Mouse (Mus musculus) hindbrain, embryonic 12.5 days (tissue): Measurements from ENCODE around the gene Bcl9. TPM values are rescaled to one million over a fixed set of nuclear protein-coding genes. Genes with fewer than 3 reads are reported as not detected.

ENCODE experiments used
- ATAC-seq: fragments of 200-750 bp; cut with Nextera tagmentation; 2 replicates; pipeline ENCODE4 v1.8.0; 2017; ENCODE audit warnings: moderate TSS enrichment; ENCODE audit not compliant: low FRiP score
- H3K27ac ChIP-seq: fragments of 300-500 bp; sonication (generic); 2 replicates; pipeline ENCODE4 v1.5.1; 2016; ENCODE audit warnings: mild to moderate bottlenecking
- H3K27me3 ChIP-seq: fragments of 300-500 bp; sonication (generic); 2 replicates; pipeline ENCODE4 v1.6.1; 2016; ENCODE audit warnings: mild to moderate bottlenecking
- H3K36me3 ChIP-seq: fragments of 300-500 bp; sonication (generic); 2 replicates; pipeline ENCODE4 v1.6.1; 2016; ENCODE audit warnings: mild to moderate bottlenecking
- H3K4me1 ChIP-seq: fragments of 300-500 bp; sonication (generic); 2 replicates; pipeline ENCODE4 v1.6.1; 2016
- H3K4me2 ChIP-seq: fragments of 300-500 bp; sonication (generic); replicated peaks from 2 replicates; pipeline ENCODE4 v1.6.1; 2016; ENCODE audit warnings: mild to moderate bottlenecking
- H3K4me3 ChIP-seq: fragments of 300-500 bp; sonication (generic); 2 replicates; pipeline ENCODE4 v1.5.1; 2016; ENCODE audit warnings: mild to moderate bottlenecking
- H3K9ac ChIP-seq: fragments of 300-500 bp; sonication (generic); 2 replicates; pipeline ENCODE4 v1.6.1; 2016; ENCODE audit warnings: mild to moderate bottlenecking, moderate library complexity
- H3K9me3 ChIP-seq: fragments of 300-500 bp; sonication (generic); replicated peaks from 2 replicates; pipeline ENCODE4 v1.6.1; 2016; ENCODE audit warnings: mild to moderate bottlenecking
- WGBS: fragments of 180-500 bp; shearing (Covaris S2); methylation state at CpG from one replicate; pipeline ENCODE4 v1.1.7; 2016; 5-methylcytosine and 5-hydroxymethylcytosine counted together
- polyA plus RNA-seq: library from polyadenylated mRNA; unstranded; fragments of >200 nt; fragmentation: Nextera tagmentation; extraction: Ambion mirVana; gene quantifications from 2 replicates; pipeline ENCODE4 v1.2.1, GENCODE M21; 2016

Bcl9 gene
- polyA plus RNA-seq, 1 experiment from 2014 or later: 82.3 TPM

GRCm38 (mm10) chr3:97284878-97285277 is 12.8 kb downstream of the Bcl9 start:
- 89% methylated on average over 4 of the region's 4 CpGs for WGBS
- H3K4me2 ChIP-seq: no peak overlapping the region
- ATAC-seq: no peak
- H3K36me3 ChIP-seq: peaks cover 8% of the 10 kb centered on the region
- no peak overlapping the region for H3K9ac ChIP-seq
- no peaks in the 10 kb centered on the region for H3K4me1 ChIP-seq
- H3K4me3 ChIP-seq: no peak overlapping the region
- no peaks in the 10 kb centered on the region for H3K27me3 ChIP-seq
- H3K9me3 ChIP-seq: no peaks in the 10 kb centered on the region
- no peak overlapping the region for H3K27ac ChIP-seq

- 84% methylated on average over 9 of the region's 9 CpGs for WGBS
- no peak for ATAC-seq
- no peak overlapping the region for H3K9ac ChIP-seq
- no peaks in the 10 kb centered on the region for H3K9me3 ChIP-seq
- H3K36me3 ChIP-seq: peaks cover 8% of the 10 kb centered on the region
- no peaks in the 10 kb centered on the region for H3K27me3 ChIP-seq
- H3K4me3 ChIP-seq: no peak overlapping the region
- H3K27ac ChIP-seq: no peak overlapping the region
- H3K4me1 ChIP-seq: no peaks in the 10 kb centered on the region
- no peak overlapping the region for H3K4me2 ChIP-seq
Observed at GRCm38 (mm10) chr3:97284056-97284455, 13.7 kb downstream of the Bcl9 start.

DNA sequence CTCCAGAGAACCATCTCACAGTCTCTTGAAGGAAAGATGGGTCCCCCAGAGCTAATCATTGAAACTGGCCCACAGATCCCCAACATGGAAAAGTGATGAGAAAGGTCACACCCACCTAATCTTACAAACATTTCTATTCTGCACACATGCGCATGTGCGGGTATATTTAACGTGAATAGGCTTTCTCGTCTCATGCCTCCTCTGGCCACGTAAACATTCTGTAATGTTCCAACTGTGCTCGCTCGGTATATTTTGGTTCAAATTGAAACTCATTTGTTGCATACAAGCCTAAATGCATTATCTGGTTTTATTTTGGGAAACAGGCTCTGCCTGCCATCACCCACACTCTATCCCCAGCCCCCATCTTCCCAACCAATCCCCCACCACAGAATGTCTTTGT is 16.3 kb downstream of the Bcl9 start:
- H3K36me3 ChIP-seq: peaks cover 8% of the 10 kb centered on the region
- no peak overlapping the region for H3K4me2 ChIP-seq
- no peak overlapping the region for H3K4me3 ChIP-seq
- ATAC-seq: no peak
- H3K9me3 ChIP-seq: no peaks in the 10 kb centered on the region
- H3K27ac ChIP-seq: no peak overlapping the region
- H3K9ac ChIP-seq: no peak overlapping the region
- H3K4me1 ChIP-seq: no peaks in the 10 kb centered on the region
- WGBS: 93% methylated on average over 7 of the region's 7 CpGs
- H3K27me3 ChIP-seq: no peaks in the 10 kb centered on the region

- Histone ChIP-seq H3K36me3 (peaks cover 2% of the 10 kb centered on the region; the same call in 1 of the 2 replicates), H3K9me3 (no peaks in the 10 kb centered on the region), H3K4me3 (no peak overlapping the region), H3K4me1 (0 out of 2 replicates have a peak, but pooled peaks cover 3% of the 10 kb centered on the region), H3K27ac (no peak overlapping the region), H3K9ac (no peak overlapping the region), H3K27me3 (no peaks in the 10 kb centered on the region), H3K4me2 (no peak overlapping the region)
- WGBS: 84% methylated on average over 5 of the region's 5 CpGs
- ATAC-seq: no peak
Observed at GRCm38 (mm10) chr3:97275708-97276107, 22.0 kb downstream of the Bcl9 start.

- 84% methylated on average over 15 of the region's 15 CpGs for WGBS
- Histone ChIP-seq H3K27ac (no peak overlapping the region), H3K36me3 (peaks cover 2% of the 10 kb centered on the region; the same call in 1 of the 2 replicates), H3K4me3 (no peak overlapping the region), H3K9me3 (no peaks in the 10 kb centered on the region), H3K9ac (no peak overlapping the region), H3K4me2 (no peak overlapping the region), H3K4me1 (0 out of 2 replicates have a peak, but pooled peaks cover 3% of the 10 kb centered on the region), H3K27me3 (no peaks in the 10 kb centered on the region)
- ATAC-seq: no peak
Observed at GRCm38 (mm10) chr3:97274516-97275230, 23.0 kb downstream of the Bcl9 start.

GRCm38 (mm10) chr3:97273876-97274275 is 23.8 kb downstream of the Bcl9 start:
- WGBS: 90% methylated on average over 5 of the region's 5 CpGs
- H3K36me3 ChIP-seq: peaks cover 2% of the 10 kb centered on the region; the same call in 1 of the 2 replicates
- no peak overlapping the region for H3K9ac ChIP-seq
- no peak overlapping the region for H3K4me3 ChIP-seq
- no peak for ATAC-seq
- no peaks in the 10 kb centered on the region for H3K9me3 ChIP-seq
- H3K27ac ChIP-seq: no peak overlapping the region
- no peaks in the 10 kb centered on the region for H3K27me3 ChIP-seq
- 0 out of 2 replicates have a peak, but pooled peaks cover 3% of the 10 kb centered on the region for H3K4me1 ChIP-seq
- H3K4me2 ChIP-seq: no peak overlapping the region

- Histone ChIP-seq H3K4me3 (no peak overlapping the region), H3K9ac (no peak overlapping the region; the same call in 1 of the 2 replicates), H3K27ac (no peak overlapping the region), H3K9me3 (no peaks in the 10 kb centered on the region), H3K4me2 (no peak overlapping the region), H3K36me3 (no peaks in the 10 kb centered on the region), H3K27me3 (no peaks in the 10 kb centered on the region), H3K4me1 (no peaks in the 10 kb centered on the region)
- 85% methylated on average over 15 of the region's 15 CpGs for WGBS
- no peak for ATAC-seq
Observed at GRCm38 (mm10) chr3:97265667-97266415, 31.9 kb downstream of the Bcl9 start.

- H3K27ac ChIP-seq: no peak overlapping the region
- WGBS: 86% methylated on average over 1 of the region's 1 CpGs
- ATAC-seq: no peak
Observed at GRCm38 (mm10) chr3:97262235-97262634, 35.5 kb downstream of the Bcl9 start.

GRCm38 (mm10) chr3:97255706-97256339 is 41.9 kb downstream of the Bcl9 start:
- Histone ChIP-seq H3K4me2 (no peak overlapping the region), H3K27me3 (no peaks in the 10 kb centered on the region), H3K36me3 (peaks cover 3% of the 10 kb centered on the region; the same call in 1 of the 2 replicates), H3K9me3 (no peaks in the 10 kb centered on the region), H3K27ac (no peak overlapping the region), H3K9ac (no peak overlapping the region), H3K4me3 (no peak overlapping the region), H3K4me1 (peaks cover 31% of the 10 kb centered on the region)
- 34% methylated on average over 9 of the region's 9 CpGs for WGBS
- peak; percentile 52; the same call in 1 of the 2 replicates for ATAC-seq

More at GRCm38 (mm10) chr3:97262235-97262634, 35.5 kb downstream of the Bcl9 start:
- Histone ChIP-seq H3K9ac (no peak overlapping the region), H3K27me3 (no peaks in the 10 kb centered on the region), H3K4me1 (no peaks in the 10 kb centered on the region), H3K9me3 (no peaks in the 10 kb centered on the region), H3K36me3 (peaks cover 3% of the 10 kb centered on the region; the same call in 1 of the 2 replicates), H3K4me2 (no peak overlapping the region), H3K4me3 (no peak overlapping the region)

DNA sequence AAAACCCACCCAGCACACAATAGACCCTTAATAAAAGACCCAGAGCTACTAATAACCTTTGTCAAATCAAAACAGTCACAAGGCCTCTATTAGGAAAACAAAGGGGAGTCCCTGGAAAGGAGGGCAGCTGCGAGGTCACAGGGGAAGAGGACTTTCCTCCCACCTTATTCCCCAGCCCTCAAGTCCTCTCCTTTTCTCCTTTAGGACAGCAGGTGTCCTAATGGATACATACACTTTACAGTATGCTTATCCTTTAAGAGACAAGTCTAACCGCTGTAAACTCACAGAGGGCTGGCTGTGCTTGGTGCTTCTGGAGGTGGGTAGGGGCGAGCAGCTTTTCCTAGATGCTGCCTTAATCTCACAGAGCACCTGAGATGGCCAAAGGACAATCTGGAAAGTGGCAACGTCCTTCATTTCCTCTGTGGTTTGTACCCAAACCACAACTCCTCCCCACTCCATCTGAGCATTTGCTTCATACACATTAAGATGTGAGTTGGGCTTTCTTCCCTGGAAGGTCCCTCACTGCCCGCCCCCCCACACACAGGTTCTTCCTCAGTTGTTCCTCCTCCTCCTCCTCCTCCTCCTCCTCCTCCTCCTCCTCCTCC is 42.8 kb downstream of the Bcl9 start:
- no peak for ATAC-seq
- Histone ChIP-seq H3K27ac (no peak overlapping the region), H3K4me1 (peaks cover 31% of the 10 kb centered on the region), H3K27me3 (no peaks in the 10 kb centered on the region), H3K9ac (no peak overlapping the region), H3K4me3 (no peak overlapping the region), H3K36me3 (peaks cover 3% of the 10 kb centered on the region; the same call in 1 of the 2 replicates), H3K9me3 (no peaks in the 10 kb centered on the region), H3K4me2 (no peak overlapping the region)
- WGBS: 5% methylated on average over 5 of the region's 5 CpGs

DNA sequence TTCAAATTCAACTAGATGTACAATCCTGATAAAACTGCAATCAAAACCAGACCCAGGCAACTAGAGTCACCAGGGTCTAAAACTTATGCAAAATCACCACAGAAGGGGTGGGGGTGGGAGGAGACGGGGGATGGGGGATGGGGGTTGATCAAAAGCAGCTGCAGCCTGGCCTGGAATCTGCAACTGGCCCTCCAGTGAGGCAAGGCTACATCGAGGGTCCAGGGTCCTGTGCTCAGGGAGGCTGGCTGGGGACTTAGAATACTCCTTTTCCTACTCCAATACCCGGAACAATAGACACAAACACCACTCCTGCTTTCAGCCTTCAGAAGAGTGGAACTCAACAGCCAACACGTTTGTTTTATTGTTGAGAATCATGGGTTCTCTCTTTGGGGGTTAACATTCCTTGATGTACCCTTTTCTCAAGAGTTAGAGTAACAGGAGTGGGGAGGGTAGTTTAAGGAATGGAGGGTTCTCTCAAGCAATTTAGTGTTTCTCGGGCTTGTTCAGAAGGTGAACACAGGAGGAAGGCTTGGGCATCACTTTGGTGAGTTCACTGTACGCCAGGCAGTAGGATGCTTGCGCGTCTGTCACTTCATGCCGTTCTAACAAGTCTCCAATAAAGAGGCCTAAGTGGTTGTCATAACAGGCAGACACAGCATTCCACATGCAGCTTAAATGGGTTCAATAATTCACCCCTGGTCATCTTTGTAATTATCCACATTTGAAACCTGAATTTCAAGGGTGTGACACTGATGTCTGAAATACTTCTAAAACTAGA is 43.7 kb downstream of the Bcl9 start:
- no peak overlapping the region for H3K9ac ChIP-seq
- WGBS: 26% methylated on average over 9 of the region's 9 CpGs
- peak overlapping the region; percentile 15; the same call in 1 of the 2 replicates for H3K4me2 ChIP-seq
- ATAC-seq: no peak
- H3K4me3 ChIP-seq: no peak overlapping the region
- 0 out of 2 replicates have a peak overlapping the region, but pooled peaks have one; percentile 23 for H3K27ac ChIP-seq
- H3K36me3 ChIP-seq: no peaks in the 10 kb centered on the region
- H3K27me3 ChIP-seq: no peaks in the 10 kb centered on the region
- peaks cover 31% of the 10 kb centered on the region for H3K4me1 ChIP-seq
- no peaks in the 10 kb centered on the region for H3K9me3 ChIP-seq
